Mouse (Mus musculus): ENCODE data around the gene Serac1. TPM values are rescaled to one million over a fixed set of nuclear protein-coding genes. Genes with fewer than 3 reads are reported as not detected.

Serac1 gene
- total RNA-seq, 2 experiments from 2014 or later, result 14.2 to 17.4 TPM

DNA sequence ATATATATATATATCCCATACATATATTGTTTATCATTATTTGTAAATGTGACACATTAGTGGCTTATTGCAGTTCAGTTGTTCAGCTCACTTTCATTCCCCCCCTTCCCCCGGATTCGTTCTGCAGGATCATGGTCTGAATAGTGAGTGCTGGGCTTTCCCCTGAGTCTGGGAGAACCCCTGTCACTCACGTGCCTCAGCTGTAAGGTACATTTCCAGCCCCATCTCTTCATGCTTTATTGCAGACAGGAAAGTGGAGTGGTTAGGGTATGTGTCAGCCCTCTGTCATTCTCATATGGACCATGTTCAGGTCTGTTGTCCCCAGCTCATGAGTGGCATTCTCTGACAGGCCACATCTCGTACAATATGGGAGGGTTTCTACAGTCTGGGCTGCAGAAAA is 66.5 kb downstream of the Serac1 start:
- no peak for DNase-seq (ENCODE audit: extremely low spot score in 1 of 2, low spot score in 2 of 2)
- intact Hi-C loops (cut with DNase I), result loop anchor here (10.0 kb wide), 1 partner anchor 218 kb away; no protein-coding TSS in a partner anchor

- DNase-seq (ENCODE audit: extremely low spot score in 1 of 2, low spot score in 2 of 2), result no peak
These were observed 69.9 kb downstream of the Serac1 start for GRCm38 (mm10) chr17:6009606-6010005.

GRCm38 (mm10) chr17:6008590-6008989 is 71.0 kb downstream of the Serac1 start:
- intact Hi-C loops (cut with DNase I), result no loop called here
- DNase-seq (ENCODE audit: extremely low spot score in 1 of 2, low spot score in 2 of 2), result no peak

More at GRCm38 (mm10) chr17:6009606-6010005, 69.9 kb downstream of the Serac1 start:
- intact Hi-C loops (cut with DNase I), result loop anchor here (10.0 kb wide), 1 partner anchor 215 kb away; no protein-coding TSS in a partner anchor

- intact Hi-C loops (cut with DNase I), result no loop called here
- no peak for DNase-seq (ENCODE audit: extremely low spot score in 1 of 2, low spot score in 2 of 2)
These were observed 71.6 kb downstream of the Serac1 start for GRCm38 (mm10) chr17:6007902-6008301.

GRCm38 (mm10) chr17:6007101-6007780 is 72.3 kb downstream of the Serac1 start:
- intact Hi-C loops (cut with DNase I), result no loop called here
- DNase-seq (ENCODE audit: extremely low spot score in 1 of 2, low spot score in 2 of 2), result peak in 1 of 2 experiments; percentile 27

DNA sequence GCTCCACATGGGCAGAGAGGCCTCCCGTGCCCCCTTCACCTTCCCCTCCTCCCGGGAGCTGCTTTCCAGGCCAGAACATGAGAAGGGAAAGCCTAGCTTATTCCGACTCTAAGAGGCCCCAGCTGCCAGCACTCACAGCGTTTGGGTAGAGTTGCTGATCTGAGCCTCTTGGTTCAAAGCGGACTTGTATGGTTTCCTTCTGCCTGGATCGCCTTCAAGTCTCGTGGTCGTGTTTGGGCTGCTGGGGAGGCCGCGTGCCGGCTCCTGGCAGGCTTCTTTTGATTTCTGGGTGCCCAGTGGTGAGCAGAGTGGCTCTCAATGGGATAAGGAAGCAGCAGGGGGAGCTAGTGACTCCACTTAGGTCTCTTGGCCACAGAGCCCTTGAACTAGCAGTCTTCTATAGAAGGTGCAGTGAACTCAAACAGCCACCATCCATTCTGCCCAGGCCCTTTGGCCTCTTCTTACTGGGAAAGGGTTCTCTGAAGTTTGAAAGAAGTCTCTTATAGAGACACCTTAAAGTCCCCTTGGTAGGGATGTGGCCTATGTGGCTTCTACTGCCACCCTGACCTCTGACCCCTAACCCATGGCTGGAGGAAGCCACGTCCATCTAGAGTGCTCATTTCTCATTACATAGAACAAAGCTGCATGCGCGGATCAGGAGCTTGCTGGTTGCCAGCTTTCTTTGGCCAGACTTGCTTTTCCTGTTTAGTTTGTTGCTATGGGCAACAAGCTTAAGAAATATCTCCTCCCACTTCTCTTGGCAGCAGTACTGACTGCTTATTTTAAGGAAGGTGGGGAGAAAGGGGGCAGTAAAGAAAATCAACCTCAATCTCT is 73.7 kb downstream of the Serac1 start:
- peak; percentile 77 to 79 for DNase-seq (ENCODE audit: extremely low spot score in 1 of 2, low spot score in 2 of 2)
- intact Hi-C loops (cut with DNase I), result no loop called here

DNA sequence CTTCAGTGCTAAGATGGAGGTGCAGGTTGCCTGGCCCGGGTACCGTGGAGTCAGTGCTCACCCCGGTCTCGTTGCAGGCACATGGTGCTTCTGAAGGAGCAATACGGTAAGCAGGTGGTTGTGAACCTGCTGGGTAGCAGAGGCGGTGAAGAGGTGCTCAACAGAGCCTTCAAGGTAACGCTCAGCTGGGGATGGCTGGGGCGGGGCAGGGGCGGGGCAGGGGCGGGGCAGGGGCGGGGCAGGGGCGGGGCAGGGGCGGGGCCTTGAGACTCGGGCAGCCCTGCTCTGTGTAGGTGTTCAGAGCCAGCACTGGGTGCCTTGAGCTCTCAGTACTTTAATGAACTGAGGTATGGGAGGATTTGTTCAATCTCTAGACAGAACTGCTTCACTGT is 74.3 kb downstream of the Serac1 start:
- no peak for DNase-seq (ENCODE audit: extremely low spot score in 1 of 2, low spot score in 2 of 2)
- intact Hi-C loops (cut with DNase I), result no loop called here

GRCm38 (mm10) chr17:6003661-6004060 is 75.9 kb downstream of the Serac1 start:
- intact Hi-C loops (cut with DNase I), result no loop called here
- DNase-seq (ENCODE audit: extremely low spot score in 1 of 2, low spot score in 2 of 2), result no peak

GRCm38 (mm10) chr17:6002563-6002962 is 77.0 kb downstream of the Serac1 start:
- intact Hi-C loops (cut with DNase I), result no loop called here
- DNase-seq (ENCODE audit: extremely low spot score in 1 of 2, low spot score in 2 of 2), result no peak

- intact Hi-C loops (cut with DNase I), result no loop called here
- DNase-seq (ENCODE audit: extremely low spot score in 1 of 2, low spot score in 2 of 2), result no peak
These were observed 77.7 kb downstream of the Serac1 start for GRCm38 (mm10) chr17:6001836-6002235.

DNA sequence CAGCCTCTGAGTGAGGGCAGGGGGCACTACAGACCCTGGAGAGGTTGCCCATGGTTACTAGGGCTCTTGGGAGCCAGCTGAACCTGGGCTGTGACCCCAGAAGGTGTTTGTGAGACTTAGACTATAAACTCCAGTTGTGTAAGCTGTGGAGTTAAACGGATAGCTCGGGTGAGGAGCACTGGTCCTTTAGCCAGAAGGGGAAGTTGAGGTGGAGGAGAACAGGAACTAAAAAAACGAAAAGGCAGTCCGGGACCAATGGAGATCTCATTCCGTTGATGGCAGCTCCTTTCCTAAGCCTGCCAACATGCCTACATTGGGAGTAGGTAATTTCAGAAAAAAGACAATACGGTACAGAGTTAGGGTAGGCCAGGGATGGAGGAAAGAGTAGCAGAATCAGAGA is 78.2 kb downstream of the Serac1 start:
- intact Hi-C loops (cut with DNase I), result no loop called here
- no peak for DNase-seq (ENCODE audit: extremely low spot score in 1 of 2, low spot score in 2 of 2)

GRCm38 (mm10) chr17:6000864-6001319 is 78.6 kb downstream of the Serac1 start:
- no peak for DNase-seq (ENCODE audit: extremely low spot score in 1 of 2, low spot score in 2 of 2)
- intact Hi-C loops (cut with DNase I), result no loop called here

- no peak for DNase-seq (ENCODE audit: extremely low spot score in 1 of 2, low spot score in 2 of 2)
- intact Hi-C loops (cut with DNase I), result no loop called here
These were observed 80.5 kb downstream of the Serac1 start for GRCm38 (mm10) chr17:5999039-5999543.

DNA sequence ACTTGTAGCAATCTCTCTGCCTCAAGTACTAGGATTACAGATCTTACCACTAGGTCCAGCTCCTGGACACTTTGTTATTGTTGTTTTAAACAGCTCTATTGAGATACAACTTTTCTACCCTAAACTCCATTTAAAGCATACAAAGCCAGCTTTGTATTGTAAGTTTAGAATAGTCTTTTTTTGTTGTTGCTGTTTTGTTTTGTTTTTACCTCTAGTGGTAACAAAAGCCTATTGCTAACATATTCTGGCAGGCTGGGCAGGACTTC is 81.4 kb downstream of the Serac1 start:
- intact Hi-C loops (cut with DNase I), result no loop called here
- no peak for DNase-seq (ENCODE audit: extremely low spot score in 1 of 2, low spot score in 2 of 2)

GRCm38 (mm10) chr17:5997380-5998234 is 81.9 kb downstream of the Serac1 start:
- no peak for DNase-seq (ENCODE audit: extremely low spot score in 1 of 2, low spot score in 2 of 2)
- intact Hi-C loops (cut with DNase I), result no loop called here

- intact Hi-C loops (cut with DNase I), result no loop called here
- peak in 1 of 2 experiments; percentile 22 for DNase-seq (ENCODE audit: extremely low spot score in 1 of 2, low spot score in 2 of 2)
These were observed 83.0 kb downstream of the Serac1 start for GRCm38 (mm10) chr17:5996589-5996988.

DNA sequence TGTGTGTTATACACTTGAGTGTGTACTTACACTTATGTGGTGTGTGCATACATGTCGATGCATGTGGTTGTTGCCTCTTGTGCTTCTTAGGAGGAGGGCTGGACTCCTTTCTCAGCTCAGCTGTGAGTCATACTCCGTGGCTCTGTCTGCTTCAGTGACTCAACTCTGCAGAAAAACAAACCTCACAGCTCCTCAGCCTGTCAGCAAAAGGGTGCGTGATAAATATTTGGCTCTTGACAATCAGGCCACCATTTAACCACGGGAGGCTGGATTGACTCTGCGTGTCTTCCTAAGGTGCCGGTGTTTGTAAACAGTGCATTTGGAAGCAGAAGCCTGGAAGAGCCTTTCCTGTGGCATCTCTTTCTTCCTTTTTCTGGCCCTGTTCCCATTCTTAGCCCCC is 84.9 kb downstream of the Serac1 start:
- DNase-seq (ENCODE audit: extremely low spot score in 1 of 2, low spot score in 2 of 2), result no peak
- intact Hi-C loops (cut with DNase I), result no loop called here

DNA sequence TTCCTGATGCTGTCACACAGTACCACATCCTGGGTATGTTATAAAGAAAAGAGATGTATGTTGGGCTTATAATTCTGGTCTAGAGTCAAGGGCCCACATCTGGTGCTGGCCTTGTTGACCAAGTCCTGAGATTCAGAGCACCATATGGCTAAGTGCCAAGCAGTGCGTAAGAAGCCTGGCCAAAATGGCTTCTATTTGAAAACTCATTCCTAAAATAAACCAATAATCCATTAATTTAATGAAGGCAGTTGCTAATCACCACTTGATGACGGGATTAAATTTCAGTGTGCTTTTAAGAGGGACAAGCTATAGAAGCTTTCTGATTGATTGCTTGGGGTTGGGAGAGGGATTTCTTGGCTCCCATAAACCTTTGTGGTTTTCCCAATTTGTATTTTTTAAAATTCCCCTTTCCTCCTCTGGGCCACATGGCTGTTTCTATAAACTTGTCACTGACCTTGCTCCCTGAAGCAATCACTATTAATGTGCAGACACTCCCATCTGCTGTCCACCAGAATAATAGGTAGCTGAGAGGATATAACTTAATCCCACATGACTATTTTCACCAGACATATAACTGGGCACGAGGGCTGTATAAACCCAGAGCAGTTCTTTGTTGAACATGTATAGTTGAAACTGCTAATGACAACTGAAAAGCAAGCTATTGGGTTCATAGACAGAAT is 85.8 kb downstream of the Serac1 start:
- no peak for DNase-seq (ENCODE audit: extremely low spot score in 1 of 2, low spot score in 2 of 2)
- intact Hi-C loops (cut with DNase I), result no loop called here

Measured in left cerebral cortex, postnatal 10 days (tissue).